ENCODE assay signal across 9 mouse cellular contexts in genomic region chr16:30788944-30789781, GRCm38 (mm10).
DNase-seq lines count a peak whose midpoint lies in the region; ATAC-seq and TF ChIP-seq lines count a peak whose summit lies in the region.
"Had no signal": no experiment of that assay in that cellular context is flagged by ENCODE, and none has a peak within 500 bp of the region (broad histone marks: within the 10 kb centered on the region; RNA-seq: fewer than 3 reads in every experiment).

No protein-coding gene starts in this region.

- no peak for ATAC-seq in kidney, postnatal 0 days (replicated peaks; ENCODE audit: low FRiP score, low read depth)
- peak; percentile 59; the same call in 1 of the 2 replicates for ATAC-seq in liver, embryonic 11.5 days (replicated peaks; ENCODE audit: low FRiP score)
- ATAC-seq in monocyte, adult 5-6 weeks (replicated peaks; ENCODE audit: insufficient number of reproducible peaks, low FRiP score, low TSS enrichment, poor library complexity, severe bottlenecking) = peak; percentile 73

- H3K4me1 ChIP-seq in kidney, postnatal 0 days (replicated peaks; ENCODE audit: insufficient read depth, low read length) = peaks cover 18% of the 10 kb centered on the region
- H3K4me1 ChIP-seq in liver, embryonic 11.5 days (replicated peaks; ENCODE audit: control insufficient read depth, insufficient read depth, low read length) = peaks cover 37% of the 10 kb centered on the region

- 87% methylated on average over 15 of the region's 15 CpGs for WGBS in kidney, postnatal 0 days
- WGBS in liver, embryonic 11.5 days = 72% methylated on average over 15 of the region's 15 CpGs

- TF ChIP-seq CTCF in kidney, postnatal 0 days (IDR thresholded peaks at IDR 0.05; ENCODE audit: low read depth) = no peak

- H3K27me3 ChIP-seq in kidney, postnatal 0 days (ENCODE audit: insufficient read depth, low read length) = no peaks in the 10 kb centered on the region
- no peaks in the 10 kb centered on the region for H3K27me3 ChIP-seq in liver, embryonic 11.5 days (replicated peaks; ENCODE audit: control insufficient read depth, insufficient read depth, low read length)

- H3K27ac ChIP-seq in kidney, postnatal 0 days = 0 out of 2 replicates have a peak overlapping the region, but pooled peaks have one; percentile 36
- H3K27ac ChIP-seq in liver, embryonic 11.5 days (ENCODE audit: low read depth, low read length) = peak overlapping the region; percentile 64

- H3K4me3 ChIP-seq in kidney, postnatal 0 days (replicated peaks; ENCODE audit: low read depth, low read length) = no peak overlapping the region
- no peak overlapping the region for H3K4me3 ChIP-seq in liver, embryonic 11.5 days (ENCODE audit: low read depth, low read length)

- H3K4me2 ChIP-seq in kidney, postnatal 0 days (ENCODE audit: low read length) = no peak overlapping the region
- H3K4me2 ChIP-seq in liver, embryonic 11.5 days = peak overlapping the region; percentile 51; the same call in 1 of the 2 replicates

- H3K9ac ChIP-seq in kidney, postnatal 0 days (ENCODE audit: low read depth, low read length) = no peak overlapping the region
- H3K9ac ChIP-seq in liver, embryonic 11.5 days (ENCODE audit: low read depth, low read length) = no peak overlapping the region

- H3K36me3 ChIP-seq in kidney, postnatal 0 days (ENCODE audit: insufficient read depth, low read length) = no peaks in the 10 kb centered on the region
- H3K36me3 ChIP-seq in liver, embryonic 11.5 days (ENCODE audit: control insufficient read depth, insufficient read depth, low read length) = no peaks in the 10 kb centered on the region

- DNase-seq in kidney, postnatal 0 days (ENCODE audit: low spot score) = no peak
- DNase-seq in kidney, postnatal 36 days = no peak
- DNase-seq in heart, adult 18-20 months = peak; percentile 53 to 68
- DNase-seq in liver, embryonic 11.5 days (ENCODE audit: low spot score) = peak; percentile 31
- DNase-seq in left cerebral cortex, adult 9 months (ENCODE audit: low spot score in 2 of 2) = no peak
- no peak for DNase-seq in right cerebral cortex, postnatal 4 days
- no peak for DNase-seq in cerebellum, postnatal 36 days
- DNase-seq: left cerebral cortex, postnatal 4 days had no signal

- no peaks in the 10 kb centered on the region for H3K9me3 ChIP-seq in kidney, postnatal 0 days (replicated peaks; ENCODE audit: low read length)
- H3K9me3 ChIP-seq in liver, embryonic 11.5 days (ENCODE audit: control insufficient read depth, low read length) = no peaks in the 10 kb centered on the region

Comparison
In these comparisons a context has a peak if more than half of its experiments do, and no peak if none do; other contexts are left out.
1. DNase-seq: peak in heart, adult 18-20 months (2 of 2) and liver, embryonic 11.5 days (single experiment); none in kidney, postnatal 0 days (single experiment), kidney, postnatal 36 days (0 of 2), left cerebral cortex, adult 9 months (0 of 2), right cerebral cortex, postnatal 4 days (single experiment) and cerebellum, postnatal 36 days (0 of 2).